Mouse (Mus musculus) cerebellum, adult 2 months (tissue): ENCODE measurements around the gene Aurkb.

Experiments
- CTCF ChIP-seq: fragments of 200-500 bp; IDR thresholded peaks from 2 replicates; pipeline ENCODE4 v1.5.1; 2011; ENCODE audit warnings: low read depth, mild to moderate bottlenecking, control low read depth, low read length, moderate library complexity, borderline replicate concordance; ENCODE audit not compliant: insufficient read depth
- POLR2A ChIP-seq: fragments of 200-500 bp; IDR thresholded peaks from 2 replicates; pipeline ENCODE4 v1.6.1; 2011; ENCODE audit warnings: low read length, control low read depth, borderline replicate concordance; ENCODE audit not compliant: insufficient read depth

DNA sequence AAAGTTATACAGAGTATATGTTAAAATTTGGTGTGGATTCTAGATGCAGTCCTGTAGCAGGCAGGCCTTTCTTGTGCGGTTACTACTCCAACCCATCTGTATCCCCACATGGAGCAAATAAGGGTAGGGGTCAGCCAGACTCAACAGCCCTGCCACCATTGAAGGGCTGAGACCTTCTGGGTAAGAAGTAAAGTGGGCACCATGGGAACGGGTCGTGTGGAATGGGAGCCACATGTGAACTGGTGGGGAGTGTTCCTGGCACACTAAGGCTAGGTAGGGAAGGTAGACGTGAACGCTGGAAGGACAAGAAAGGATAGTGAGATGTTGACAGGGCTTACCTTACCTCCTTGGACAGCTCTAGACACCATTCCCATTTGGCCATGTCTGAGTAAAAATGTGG, 7.3 kb upstream of the Aurkb start:
- TF ChIP-seq CTCF: no peak
- no peak for TF ChIP-seq POLR2A
